Mouse (Mus musculus) olfactory bulb, adult 2 months (tissue): Measurements from ENCODE around the gene Napa. TPM values are rescaled to one million over a fixed set of nuclear protein-coding genes. Genes with fewer than 3 reads are reported as not detected.

Source experiments
- H3K27ac ChIP-seq: fragments of 200-500 bp; 2 replicates; pipeline ENCODE4 v1.5.1; 2012; ENCODE audit warnings: low read depth, low read length; ENCODE audit not compliant: insufficient read depth
- H3K4me1 ChIP-seq: fragments of 200-500 bp; 2 replicates; pipeline ENCODE4 v1.6.1; 2012; ENCODE audit warnings: low read length; ENCODE audit not compliant: control insufficient read depth, insufficient read depth
- H3K4me3 ChIP-seq: fragments of 200-500 bp; 2 replicates; pipeline ENCODE4 v1.5.1; 2012; ENCODE audit warnings: mild to moderate bottlenecking, low read depth, low read length, moderate library complexity; ENCODE audit not compliant: insufficient read depth
- CTCF ChIP-seq: fragments of 200-500 bp; IDR thresholded peaks from 2 replicates; pipeline ENCODE4 v1.5.1; 2012; ENCODE audit warnings: low read depth, mild to moderate bottlenecking, low read length, moderate library complexity; ENCODE audit not compliant: insufficient read depth
- POLR2A ChIP-seq: fragments of 200-500 bp; IDR thresholded peaks from 2 replicates; pipeline ENCODE4 v1.6.1; 2012; ENCODE audit warnings: mild to moderate bottlenecking, low read depth, low read length, moderate library complexity; ENCODE audit not compliant: insufficient read depth
- WGBS: fragments of 180-500 bp; shearing (Covaris S2); methylation state at CpG from one replicate; pipeline ENCODE4 v1.1.7; 2018; 5-methylcytosine and 5-hydroxymethylcytosine counted together
- polyA plus RNA-seq: library from polyadenylated mRNA; stranded (reverse); fragments of >200 nt; gene quantifications from 2 replicates; pipeline ENCODE4 v1.2.4, GENCODE M21; 2012; ENCODE audit warnings: low replicate concordance; ENCODE audit not compliant: missing spikeins, insufficient read depth, insufficient read length

Napa gene
- polyA plus RNA-seq, 1 experiment, result not detected

DNA sequence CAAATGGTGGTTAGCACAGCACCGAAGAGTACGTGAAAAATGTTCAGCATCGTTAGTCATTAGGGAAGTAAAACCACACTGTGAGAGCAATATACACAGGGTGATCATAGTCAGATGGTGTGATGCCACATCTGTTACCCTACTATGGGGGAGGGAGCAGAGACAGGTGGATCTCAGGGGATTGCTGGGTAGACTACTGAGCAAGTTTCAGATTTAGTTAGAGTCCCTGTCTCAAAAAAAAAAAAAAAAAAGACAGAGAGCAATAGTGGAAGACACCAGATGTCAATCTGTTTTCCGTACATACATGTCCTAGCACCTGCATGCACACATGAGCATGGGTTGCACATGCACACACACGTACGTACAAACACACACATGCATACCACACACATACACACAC lies 42.6 kb upstream of the Napa start:
- no peak overlapping the region for H3K4me3 ChIP-seq
- no peak overlapping the region for H3K27ac ChIP-seq
- TF ChIP-seq POLR2A (no peak), CTCF (no peak)
- no peaks in the 10 kb centered on the region; the same call in 1 of the 2 replicates for H3K4me1 ChIP-seq
- 89% methylated on average over 6 of the region's 6 CpGs for WGBS

DNA sequence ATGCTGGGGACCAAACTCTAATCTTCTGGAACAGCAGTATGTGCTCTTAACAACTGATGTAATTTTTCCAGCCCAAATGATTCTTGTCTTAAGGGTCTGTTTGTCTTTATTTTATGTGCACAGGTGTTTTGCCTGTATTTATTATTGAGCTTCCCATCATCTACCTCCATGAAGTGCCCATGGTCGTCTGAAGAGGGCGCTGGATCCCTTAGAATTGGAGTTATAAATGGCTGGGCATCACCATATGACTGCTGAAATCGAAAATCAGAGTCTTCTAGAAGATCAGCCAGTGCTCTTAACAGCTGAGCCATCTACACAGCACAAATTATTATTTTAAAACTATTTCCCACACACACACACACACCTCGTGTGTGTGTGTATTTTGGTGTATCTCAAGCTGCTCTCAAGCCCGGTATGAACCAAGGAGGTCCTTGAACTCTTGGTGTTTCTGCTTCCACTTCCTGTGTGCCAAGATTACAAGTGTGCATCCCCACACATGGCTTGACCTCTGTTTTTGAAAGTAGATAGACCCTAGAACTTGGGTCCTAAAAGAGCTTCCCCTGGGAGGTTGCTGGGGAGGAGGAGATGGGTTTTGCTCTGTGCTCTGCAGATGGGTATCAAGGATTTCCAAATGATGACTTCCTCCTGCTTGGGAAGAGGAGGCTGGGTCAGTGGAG lies 41.7 kb upstream of the Napa start:
- H3K4me1 ChIP-seq, result peaks cover 3% of the 10 kb centered on the region
- H3K4me3 ChIP-seq, result no peak overlapping the region
- no peak overlapping the region for H3K27ac ChIP-seq
- TF ChIP-seq POLR2A, result no peak
- no peak for TF ChIP-seq CTCF
- 23% methylated on average over 5 of the region's 5 CpGs for WGBS

GRCm38 (mm10) chr7:16057136-16057534 lies 41.1 kb upstream of the Napa start:
- TF ChIP-seq POLR2A (no peak), CTCF (no peak)
- peaks cover 3% of the 10 kb centered on the region for H3K4me1 ChIP-seq
- WGBS, result 60% methylated on average over 2 of the region's 2 CpGs
- no peak overlapping the region for H3K4me3 ChIP-seq
- no peak overlapping the region for H3K27ac ChIP-seq

DNA sequence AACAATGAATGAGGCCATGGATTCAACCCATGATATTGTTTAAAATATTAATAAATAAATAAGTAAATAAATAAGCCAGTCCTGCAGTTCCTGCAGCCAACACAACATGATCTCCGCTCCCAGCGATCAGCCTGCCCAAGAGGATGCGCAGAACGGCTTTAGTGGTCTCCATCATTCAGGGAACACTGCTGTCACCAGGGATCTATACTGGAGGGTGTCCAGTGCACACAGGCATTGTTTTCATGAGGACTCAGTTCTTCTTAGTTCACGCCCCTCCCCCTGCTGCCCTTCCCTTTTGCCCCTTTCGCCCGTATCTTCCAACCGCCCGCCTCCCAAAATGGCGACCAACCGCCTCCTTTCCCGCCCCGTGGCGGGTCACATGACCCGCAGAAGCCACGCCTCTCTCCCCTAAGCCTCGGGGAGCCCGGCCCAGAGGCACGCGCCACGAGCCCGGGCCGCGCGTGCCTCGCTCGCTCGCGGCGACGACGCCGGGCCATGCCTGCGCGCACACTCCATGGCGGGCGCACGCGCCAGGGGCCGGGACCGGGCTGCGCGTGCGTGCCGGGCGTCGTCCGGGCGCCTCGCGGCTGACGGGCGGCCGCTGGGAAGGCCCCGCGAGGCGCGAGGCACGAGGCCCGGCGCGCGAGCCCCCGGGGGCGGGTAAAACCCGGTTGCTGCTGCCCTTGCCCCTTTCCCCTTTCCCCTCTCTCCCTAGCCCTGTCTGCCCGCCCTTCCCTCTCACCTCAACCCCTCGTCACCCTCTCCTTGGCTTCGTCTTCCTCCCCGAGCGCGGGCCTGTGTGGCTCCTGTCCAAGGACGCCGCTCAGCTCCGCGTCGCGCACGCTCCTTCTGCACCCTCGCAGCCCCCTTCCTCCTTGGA lies 36.8 kb upstream of the Napa start, which contains the start of gene Zfp541:
Gene Zfp541 (plus strand): TSS at position 596 of the 880 bp plus-strand sequence.
- Histone ChIP-seq H3K27ac (no peak within 1 kb of the TSS), H3K4me3 (peak within 1 kb of the TSS; percentile 10; the same call in 1 of the 2 replicates), H3K4me1 (peaks cover 3% of the 10 kb centered on the region)
- TF ChIP-seq POLR2A, result no peak
- TF ChIP-seq CTCF, result no peak
- 60% methylated on average over 80 of the region's 80 CpGs for whole genome bisulfite sequencing

GRCm38 (mm10) chr7:16062099-16062420 lies 36.2 kb upstream of the Napa start:
- WGBS, result 72% methylated on average over 15 of the region's 15 CpGs
- H3K27ac ChIP-seq, result no peak overlapping the region
- no peak overlapping the region for H3K4me3 ChIP-seq
- TF ChIP-seq CTCF (no peak), POLR2A (no peak)
- H3K4me1 ChIP-seq, result peaks cover 3% of the 10 kb centered on the region; the same call in 1 of the 2 replicates

DNA sequence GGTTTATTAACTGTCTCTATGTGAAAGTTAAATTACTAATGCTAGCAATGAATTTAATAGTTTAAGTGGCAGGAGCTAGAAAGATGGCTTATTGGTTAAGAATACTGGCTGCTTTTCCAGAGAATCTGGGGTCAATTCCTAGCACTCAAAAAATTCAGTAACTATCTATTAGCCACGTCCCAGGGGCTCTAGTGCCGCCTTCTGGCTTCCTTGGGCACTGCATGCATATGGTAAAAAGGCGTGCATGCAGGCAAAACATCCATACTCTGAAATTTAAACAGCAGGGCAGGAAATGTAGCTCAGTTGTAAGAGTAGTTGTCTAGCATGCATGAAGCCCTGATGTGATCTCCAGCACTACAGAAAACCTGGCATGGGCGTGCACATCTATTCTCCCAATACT lies 34.8 kb upstream of the Napa start:
- no peak for TF ChIP-seq POLR2A
- TF ChIP-seq CTCF, result no peak
- 49% methylated on average over 4 of the region's 4 CpGs for WGBS

GRCm38 (mm10) chr7:16070846-16071245 lies 27.4 kb upstream of the Napa start:
- Histone ChIP-seq H3K27ac (no peak overlapping the region), H3K4me1 (no peaks in the 10 kb centered on the region), H3K4me3 (no peak overlapping the region)
- TF ChIP-seq CTCF (no peak), POLR2A (no peak)

More for the DNA sequence above, 34.8 kb upstream of the Napa start:
- Histone ChIP-seq H3K27ac (no peak overlapping the region), H3K4me1 (peaks cover 3% of the 10 kb centered on the region; the same call in 1 of the 2 replicates), H3K4me3 (no peak overlapping the region)

GRCm38 (mm10) chr7:16071906-16072305 lies 26.4 kb upstream of the Napa start:
- H3K27ac ChIP-seq, result no peak overlapping the region
- WGBS, result 89% methylated on average over 6 of the region's 6 CpGs
- no peaks in the 10 kb centered on the region for H3K4me1 ChIP-seq
- no peak overlapping the region for H3K4me3 ChIP-seq
- no peak for TF ChIP-seq POLR2A
- TF ChIP-seq CTCF, result no peak

GRCm38 (mm10) chr7:16079947-16080346 lies 18.3 kb upstream of the Napa start:
- no peak overlapping the region for H3K4me3 ChIP-seq
- WGBS, result 81% methylated on average over 1 of the region's 1 CpGs
- H3K27ac ChIP-seq, result no peak overlapping the region
- no peaks in the 10 kb centered on the region for H3K4me1 ChIP-seq
- no peak for TF ChIP-seq CTCF
- TF ChIP-seq POLR2A, result no peak
